Mouse (Mus musculus) small intestine, adult 2 months (tissue): ENCODE results near the gene Asb15.

ENCODE experiments used
- CTCF ChIP-seq: fragments of 200-500 bp; IDR thresholded peaks from 2 replicates; pipeline ENCODE4 v1.5.1; 2012; ENCODE audit warnings: low read depth, mild to moderate bottlenecking, control low read depth, inconsistent platforms, low read length, moderate library complexity, mixed read lengths; ENCODE audit not compliant: insufficient replicate concordance, insufficient read length; ENCODE audit errors: extremely low read depth
- POLR2A ChIP-seq: fragments of 200-500 bp; IDR thresholded peaks from 2 replicates; pipeline ENCODE4 v1.6.1; 2012; ENCODE audit warnings: low read depth, mild to moderate bottlenecking, control low read depth, inconsistent platforms, low read length, moderate library complexity

DNA sequence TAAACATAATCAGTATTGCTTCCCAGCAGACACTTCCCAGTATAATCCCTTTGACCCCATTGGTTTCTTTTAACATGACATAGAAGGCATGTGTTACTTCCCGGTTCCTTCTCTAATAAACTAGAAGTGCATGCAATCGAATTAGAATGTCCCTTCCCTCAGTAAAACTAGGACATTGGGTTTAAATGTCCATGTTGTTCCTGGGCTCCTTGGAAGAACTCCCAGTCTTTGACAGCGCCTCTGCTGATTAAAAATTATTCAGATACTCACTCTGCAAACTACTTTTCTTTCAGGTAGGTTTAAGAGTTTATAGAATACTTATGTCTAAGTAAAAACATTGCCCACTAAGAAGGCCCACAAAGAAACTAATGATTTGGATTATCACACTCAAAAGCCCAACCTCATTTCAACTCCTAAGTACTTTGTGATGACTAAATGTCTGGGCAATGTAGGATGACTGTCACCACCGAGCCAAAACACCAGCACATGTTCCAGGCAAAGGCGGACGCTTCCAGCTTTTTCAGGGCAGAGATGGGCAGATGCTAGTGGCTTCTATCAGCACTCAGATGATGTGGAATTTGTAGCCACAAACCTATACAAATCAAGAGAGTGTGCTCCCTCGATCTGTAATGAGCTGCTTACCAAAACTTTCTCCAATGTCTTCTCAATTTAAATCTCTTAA is 84.3 kb downstream of the Asb15 start:
- TF ChIP-seq CTCF: no peak
- TF ChIP-seq POLR2A: no peak
